Mouse (Mus musculus): Measurements from ENCODE around the gene Ift81. TPM values are rescaled to one million over a fixed set of nuclear protein-coding genes. Genes with fewer than 3 reads are reported as not detected.
A peak's percentile ranks its signal among the peaks of the same experiment; 100 is the strongest.

Ift81 gene
- total RNA-seq, 2 experiments from 2014 or later: 3.7 to 6.2 TPM

DNA sequence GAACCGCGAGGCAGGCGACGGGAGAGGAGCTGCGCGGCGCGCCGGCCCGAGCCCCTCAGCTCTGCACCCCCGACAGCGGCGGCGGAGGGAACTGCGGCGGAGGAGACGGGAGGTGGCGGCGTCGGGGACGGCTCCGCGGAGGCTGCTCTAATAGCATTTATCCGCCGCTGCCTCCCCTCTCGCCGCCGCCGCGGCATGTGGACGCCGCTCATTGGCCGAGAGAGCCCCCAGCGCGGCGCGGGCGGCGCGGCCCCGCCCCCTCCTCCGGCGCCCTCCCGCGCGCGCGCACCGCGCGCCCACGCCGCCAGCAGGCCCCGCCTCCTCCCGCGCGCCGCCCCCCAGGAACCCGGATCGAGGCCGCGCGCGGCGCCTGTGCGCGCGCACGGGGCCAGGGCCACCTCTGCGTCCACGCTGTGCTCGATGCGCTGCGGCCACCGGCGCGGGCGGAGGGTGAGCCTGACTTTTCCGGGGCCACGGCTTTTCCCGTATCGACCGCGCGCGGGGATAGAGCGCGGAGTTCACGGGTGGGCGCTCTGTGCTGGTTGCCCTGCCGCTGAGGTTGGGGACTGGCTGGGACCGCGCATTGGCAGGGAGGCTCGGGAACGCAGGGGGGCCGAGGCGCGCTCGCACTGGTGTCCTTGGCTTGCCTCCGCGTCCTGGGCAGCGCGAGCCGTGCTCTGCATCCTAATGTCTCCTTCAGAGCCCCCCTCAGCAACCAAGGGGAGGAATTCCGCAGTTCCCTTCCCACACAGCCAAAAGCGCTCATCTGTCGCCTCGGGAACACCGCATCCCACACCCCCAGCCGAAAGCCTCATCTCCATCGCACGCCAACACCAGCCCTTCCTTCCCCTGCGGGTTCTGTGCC is 112.0 kb downstream of the Ift81 start, which contains the start of gene Atp2a2:
Gene Atp2a2, minus strand, starts transcription at position 149 of the 865 bp plus-strand sequence.
- intact Hi-C loops (cut with DNase I; ENCODE audit: low total_unique reads): no loop called here
- peak; percentile 93 for DNase-seq

DNA sequence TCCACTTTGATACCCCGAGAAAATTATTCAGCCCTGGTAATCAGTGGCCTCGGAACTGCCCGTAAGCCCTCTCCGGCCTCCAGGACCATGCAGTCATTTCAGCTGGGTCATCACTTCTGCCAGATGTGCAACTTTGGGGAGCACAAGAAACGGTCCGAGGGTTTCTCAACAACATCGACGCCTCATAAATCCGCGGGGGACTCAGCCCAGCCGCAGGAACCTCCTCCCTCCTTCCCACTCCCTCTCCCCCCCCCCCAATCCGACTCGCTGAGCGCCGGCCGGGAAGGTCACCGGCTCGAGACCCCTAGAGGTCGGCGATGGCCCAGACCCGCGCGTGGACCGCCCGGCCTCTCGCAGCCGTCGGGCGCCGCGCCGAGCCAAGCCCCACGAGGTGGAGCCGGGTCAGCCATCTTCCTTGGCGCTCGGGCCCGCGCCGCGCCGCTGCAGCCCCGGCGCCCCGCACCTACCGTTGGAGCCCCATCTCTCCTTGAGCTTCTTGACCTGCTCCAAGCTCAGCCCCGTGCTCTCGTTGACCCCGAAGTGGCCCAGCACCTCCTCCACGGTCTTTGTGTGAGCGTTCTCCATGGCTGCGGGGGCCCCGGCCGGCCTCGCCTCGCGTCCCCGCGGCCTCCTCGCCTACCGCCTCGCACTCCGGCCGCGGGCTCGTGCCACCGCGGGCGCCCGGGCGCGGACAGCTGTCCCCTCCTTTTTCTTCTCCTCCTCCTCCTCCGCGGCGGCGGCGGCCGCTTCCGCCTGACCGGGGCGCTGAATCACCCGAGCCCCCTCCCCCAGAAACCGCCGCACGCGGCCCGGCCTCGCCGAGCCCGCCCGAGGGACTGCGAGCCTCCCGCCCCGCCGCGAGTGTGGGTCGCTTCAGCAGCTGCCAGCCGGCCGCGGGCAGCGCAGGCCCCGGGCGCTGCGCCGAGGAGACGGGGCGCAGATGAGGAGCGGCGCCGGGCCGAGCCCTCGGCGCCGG is 112.9 kb downstream of the Ift81 start:
- DNase-seq: peak; percentile 77
- intact Hi-C loops (cut with DNase I; ENCODE audit: low total_unique reads): no loop called here

DNA sequence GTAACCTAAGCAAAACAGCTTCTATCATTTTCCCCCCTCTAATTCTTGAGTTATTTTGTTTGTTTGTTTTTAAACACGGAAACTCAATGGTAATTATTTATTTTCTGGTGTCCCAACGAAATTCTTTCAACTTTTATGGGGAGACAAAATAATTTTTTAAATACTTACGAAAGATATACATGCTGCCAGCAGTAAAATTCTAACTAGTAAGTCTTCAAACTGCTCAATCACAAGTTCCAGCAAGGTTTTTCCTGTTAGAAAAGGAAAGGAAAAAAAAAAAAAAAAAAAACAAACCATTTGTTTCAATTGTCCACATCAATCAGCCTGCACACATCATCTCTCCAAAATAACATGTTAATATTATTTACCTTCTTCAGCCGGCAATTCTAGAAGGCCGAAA is 113.8 kb downstream of the Ift81 start:
- DNase-seq: no peak
- intact Hi-C loops (cut with DNase I; ENCODE audit: low total_unique reads): no loop called here

Other genes with a start within 250 kb of the Ift81 start
- gene Gpn3, start 242.6 kb downstream of the Ift81 start, total RNA-seq (2021): 10 to 100 TPM; 20.0 to 26.6 TPM
- 1 to 10 TPM; 7.6 to 7.8 TPM for gene Fam216a, start 242.2 kb downstream of the Ift81 start, total RNA-seq (2021)
- 10 to 100 TPM; 68.8 to 72.9 TPM for gene Arpc3, start 222.6 kb downstream of the Ift81 start, total RNA-seq (2021)
- gene Anapc7, start 192.8 kb downstream of the Ift81 start, total RNA-seq (2021): 10 to 100 TPM; 16.6 to 18.1 TPM
- 100 to 1,000 TPM; 213 to 317 TPM for gene Atp2a2, start 112.3 kb downstream of the Ift81 start, total RNA-seq (2021)
- gene P2rx7, start 29.4 kb upstream of the Ift81 start, total RNA-seq (2021): 1 to 10 TPM; 2.4 to 2.7 TPM
- gene P2rx4, start 93.0 kb upstream of the Ift81 start, total RNA-seq (2021): 1 to 10 TPM; 4.0 to 5.3 TPM
- 1 to 10 TPM; 8.6 to 8.8 TPM for gene Camkk2, start 164.9 kb upstream of the Ift81 start, total RNA-seq (2021)
- gene Anapc5, start 206.8 kb upstream of the Ift81 start, total RNA-seq (2021): 100 to 1,000 TPM; 140 to 150 TPM
- 10 to 100 TPM; 14.9 to 17.6 TPM for gene Rnf34, start 235.5 kb upstream of the Ift81 start, total RNA-seq (2021)

All from gastrocnemius, postnatal 14 days (tissue).